Mouse (Mus musculus): ENCODE measurements around the gene Kif2c. TPM values are rescaled to one million over a fixed set of nuclear protein-coding genes. Genes with fewer than 3 reads are reported as not detected.

Kif2c gene
- polyA plus RNA-seq, 1 experiment: 0.16 TPM

DNA sequence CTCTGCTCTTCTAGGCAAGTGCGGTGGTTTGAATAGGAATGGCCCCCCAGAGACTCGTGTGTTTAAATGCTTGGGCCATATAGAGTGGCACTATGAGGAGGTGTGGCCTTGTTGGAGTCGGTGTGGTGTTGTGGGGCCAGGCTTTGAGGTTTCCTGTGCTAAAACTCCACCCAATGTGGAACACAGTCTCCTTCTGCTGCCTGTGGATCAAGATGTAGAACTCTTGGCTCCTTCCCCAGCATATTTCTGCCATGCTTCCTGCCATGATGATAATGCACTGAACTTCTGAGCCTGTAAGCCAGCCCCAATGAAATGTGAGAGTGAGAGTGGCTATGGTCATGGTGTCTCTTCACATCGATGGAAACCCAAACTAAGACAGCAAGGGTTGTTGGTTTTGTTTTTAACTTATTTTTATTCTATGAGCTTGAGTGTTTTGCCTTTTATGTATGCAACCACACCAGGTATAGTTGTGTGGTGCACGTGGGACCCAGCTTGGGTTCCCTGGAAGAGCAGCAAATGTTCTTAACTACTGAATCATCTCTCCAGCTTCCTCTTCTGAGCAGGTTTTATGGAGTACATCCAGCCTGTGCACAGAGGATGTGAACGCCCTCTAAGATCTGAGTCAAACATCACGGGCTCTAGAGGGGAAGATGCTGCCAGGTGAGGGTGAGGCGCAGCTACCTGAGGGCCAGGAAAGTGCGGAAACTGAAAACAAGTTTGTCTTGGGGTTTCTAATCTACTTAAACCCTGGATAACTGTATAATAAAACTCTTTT is 38.5 kb upstream of the Kif2c start:
- Histone ChIP-seq H3K27ac (ENCODE audit: insufficient read depth, low read length) (no peak overlapping the region), H3K4me3 (replicated peaks; ENCODE audit: insufficient read depth, low read depth, low read length) (no peak overlapping the region), H3K4me1 (ENCODE audit: control insufficient read depth, insufficient read depth, low read length) (no peaks in the 10 kb centered on the region), H3K27me3 (ENCODE audit: control insufficient read depth, insufficient read depth, low read length) (no peaks in the 10 kb centered on the region)
- no peak for TF ChIP-seq POLR2A (IDR thresholded peaks at IDR 0.05; ENCODE audit: borderline replicate concordance, insufficient read depth, low read length)
- TF ChIP-seq CTCF (IDR thresholded peaks at IDR 0.05; ENCODE audit: borderline replicate concordance, insufficient read depth, low read depth, low read length): no peak
- no peak for DNase-seq
- WGBS: 81% methylated on average over 9 of the region's 9 CpGs

DNA sequence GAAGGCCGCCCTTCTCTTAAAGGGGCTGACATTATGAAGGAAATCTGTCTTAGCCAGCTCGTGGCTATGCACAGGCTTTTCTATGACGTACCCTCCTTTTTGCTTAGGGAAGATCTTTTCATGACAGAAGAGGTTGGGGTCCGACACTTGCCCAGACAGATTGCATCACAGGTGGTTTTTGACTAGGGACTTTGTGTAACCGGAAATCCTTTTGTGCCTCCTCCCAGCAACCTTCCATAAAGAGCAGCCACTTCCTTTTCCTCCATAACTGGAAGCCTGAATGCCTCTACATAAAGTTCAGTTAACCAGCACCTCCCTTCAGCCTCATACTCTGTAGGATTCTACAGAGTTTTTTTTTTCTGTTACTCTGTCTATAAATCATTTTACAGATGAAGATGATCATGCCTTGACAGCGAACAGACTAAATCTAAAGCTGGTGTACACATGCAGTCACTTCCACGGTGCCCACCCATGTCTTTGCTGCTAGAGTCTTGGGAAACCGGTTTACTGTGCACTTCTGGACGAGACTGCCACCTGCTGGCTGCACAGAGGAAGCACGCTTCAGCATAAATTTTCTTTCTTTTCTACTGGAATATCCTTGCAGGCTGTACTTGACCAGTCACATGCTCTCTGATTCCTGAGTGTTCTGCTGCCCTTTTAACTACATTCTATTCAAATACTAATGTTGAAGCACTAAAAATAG is 36.2 kb upstream of the Kif2c start:
- peaks cover 5% of the 10 kb centered on the region; the same call in 1 of the 2 replicates for H3K4me1 ChIP-seq (ENCODE audit: control insufficient read depth, insufficient read depth, low read length)
- DNase-seq: peak; percentile 29 to 34
- H3K27ac ChIP-seq (ENCODE audit: insufficient read depth, low read length): no peak overlapping the region
- TF ChIP-seq POLR2A (IDR thresholded peaks at IDR 0.05; ENCODE audit: borderline replicate concordance, insufficient read depth, low read length) (no peak), CTCF (IDR thresholded peaks at IDR 0.05; ENCODE audit: borderline replicate concordance, insufficient read depth, low read depth, low read length) (peak; percentile 87)
- no peaks in the 10 kb centered on the region for H3K27me3 ChIP-seq (ENCODE audit: control insufficient read depth, insufficient read depth, low read length)
- H3K4me3 ChIP-seq (replicated peaks; ENCODE audit: insufficient read depth, low read depth, low read length): no peak overlapping the region
- WGBS: 36% methylated on average over 10 of the region's 10 CpGs

DNA sequence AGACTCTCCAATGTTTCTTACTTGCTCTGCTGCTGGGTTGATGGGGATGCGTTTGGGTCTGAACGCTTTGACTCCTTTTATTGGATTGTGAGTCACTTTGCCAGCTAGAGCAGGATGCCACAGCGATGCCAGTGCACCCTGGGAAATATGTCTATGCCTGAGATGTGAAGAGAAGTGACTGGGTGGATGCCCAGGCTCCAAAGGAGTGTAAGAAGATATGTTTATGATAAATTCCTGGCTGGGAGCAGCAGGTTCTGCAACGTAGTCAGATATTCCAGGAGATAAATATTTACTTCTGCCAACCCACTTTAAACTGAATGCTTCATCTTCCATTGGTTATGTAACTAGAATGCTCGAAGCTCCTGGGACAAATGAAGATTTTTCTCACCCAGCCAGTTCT is 34.6 kb upstream of the Kif2c start:
- Histone ChIP-seq H3K27me3 (ENCODE audit: control insufficient read depth, insufficient read depth, low read length) (no peaks in the 10 kb centered on the region), H3K27ac (ENCODE audit: insufficient read depth, low read length) (no peak overlapping the region), H3K4me3 (replicated peaks; ENCODE audit: insufficient read depth, low read depth, low read length) (no peak overlapping the region), H3K4me1 (ENCODE audit: control insufficient read depth, insufficient read depth, low read length) (peaks cover 11% of the 10 kb centered on the region)
- WGBS: 30% methylated on average over 5 of the region's 5 CpGs
- TF ChIP-seq CTCF (IDR thresholded peaks at IDR 0.05; ENCODE audit: borderline replicate concordance, insufficient read depth, low read depth, low read length) (no peak), POLR2A (IDR thresholded peaks at IDR 0.05; ENCODE audit: borderline replicate concordance, insufficient read depth, low read length) (no peak)
- DNase-seq: no peak

DNA sequence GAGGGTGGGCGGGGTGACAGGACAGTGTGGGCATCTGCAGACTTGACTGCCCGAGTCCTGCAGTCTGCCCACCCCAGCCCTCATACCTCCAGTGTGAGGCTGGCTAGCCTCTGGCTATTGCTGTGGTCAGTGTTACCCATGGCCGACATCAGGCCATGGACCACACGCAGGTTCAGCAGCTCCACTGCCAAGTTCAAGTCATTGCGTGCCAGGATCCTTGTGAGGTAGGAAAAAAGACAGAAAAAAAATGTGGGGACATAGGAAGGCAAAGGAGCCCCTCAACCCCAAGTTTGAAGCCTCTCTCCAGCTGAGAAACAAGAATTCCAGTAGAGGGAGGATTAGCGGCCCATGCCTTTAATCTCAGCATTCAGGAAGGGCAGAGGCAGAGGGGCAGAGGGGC is 31.8 kb upstream of the Kif2c start:
- 42% methylated on average over 6 of the region's 6 CpGs for WGBS

DNA sequence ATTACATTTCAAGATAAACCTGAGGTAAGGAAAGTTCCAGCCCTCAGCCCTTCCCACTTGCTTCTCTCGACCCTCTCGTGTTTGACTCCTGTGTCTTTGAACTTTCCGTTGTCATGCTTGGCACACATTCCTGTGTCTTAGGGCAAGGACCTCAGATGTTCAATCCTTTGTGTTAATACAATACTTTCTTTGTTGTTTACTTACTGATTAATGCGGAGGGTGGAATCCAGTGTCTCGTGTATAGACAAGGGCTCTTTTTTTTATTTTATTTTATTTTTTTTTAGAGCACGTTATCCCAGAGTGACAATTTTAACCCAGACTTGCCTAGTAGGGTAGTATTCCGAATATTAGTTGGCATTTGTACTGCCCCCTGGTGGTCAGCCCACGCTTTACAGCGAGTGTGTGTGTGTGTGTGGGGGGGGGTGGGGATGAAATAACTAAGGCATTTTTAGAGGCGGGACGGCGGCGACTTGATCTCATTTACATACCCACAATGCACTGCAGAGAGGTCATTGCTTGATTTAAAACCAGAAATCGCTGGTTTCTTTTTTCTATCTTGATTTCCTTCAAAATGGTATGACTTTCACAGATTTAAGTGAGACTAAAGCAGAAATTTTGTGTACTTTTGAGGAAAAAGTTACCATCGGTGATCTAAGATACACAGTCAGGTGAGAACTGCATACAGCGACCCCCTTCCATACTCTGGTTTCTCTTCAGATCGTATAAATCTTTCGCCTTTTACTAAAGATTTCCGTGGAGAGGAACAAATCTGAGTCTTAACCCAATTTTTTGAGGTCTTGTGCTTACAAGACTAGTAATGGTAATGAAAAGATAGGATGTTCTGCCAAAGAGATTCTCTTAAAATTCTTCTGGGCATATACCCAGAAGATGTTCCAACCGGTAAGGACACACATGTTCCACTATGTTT is 28.0 kb upstream of the Kif2c start:
- peak; percentile 64; the same call in 1 of the 2 replicates for TF ChIP-seq CTCF (IDR thresholded peaks at IDR 0.05; ENCODE audit: borderline replicate concordance, insufficient read depth, low read depth, low read length)
- TF ChIP-seq POLR2A (IDR thresholded peaks at IDR 0.05; ENCODE audit: borderline replicate concordance, insufficient read depth, low read length): no peak

More for the DNA sequence above, 31.8 kb upstream of the Kif2c start:
- H3K4me3 ChIP-seq (replicated peaks; ENCODE audit: insufficient read depth, low read depth, low read length): no peak overlapping the region
- no peak for DNase-seq
- peaks cover 11% of the 10 kb centered on the region for H3K4me1 ChIP-seq (ENCODE audit: control insufficient read depth, insufficient read depth, low read length)
- H3K27me3 ChIP-seq (ENCODE audit: control insufficient read depth, insufficient read depth, low read length): no peaks in the 10 kb centered on the region
- H3K27ac ChIP-seq (ENCODE audit: insufficient read depth, low read length): no peak overlapping the region
- no peak for TF ChIP-seq POLR2A (IDR thresholded peaks at IDR 0.05; ENCODE audit: borderline replicate concordance, insufficient read depth, low read length)
- no peak for TF ChIP-seq CTCF (IDR thresholded peaks at IDR 0.05; ENCODE audit: borderline replicate concordance, insufficient read depth, low read depth, low read length)

DNA sequence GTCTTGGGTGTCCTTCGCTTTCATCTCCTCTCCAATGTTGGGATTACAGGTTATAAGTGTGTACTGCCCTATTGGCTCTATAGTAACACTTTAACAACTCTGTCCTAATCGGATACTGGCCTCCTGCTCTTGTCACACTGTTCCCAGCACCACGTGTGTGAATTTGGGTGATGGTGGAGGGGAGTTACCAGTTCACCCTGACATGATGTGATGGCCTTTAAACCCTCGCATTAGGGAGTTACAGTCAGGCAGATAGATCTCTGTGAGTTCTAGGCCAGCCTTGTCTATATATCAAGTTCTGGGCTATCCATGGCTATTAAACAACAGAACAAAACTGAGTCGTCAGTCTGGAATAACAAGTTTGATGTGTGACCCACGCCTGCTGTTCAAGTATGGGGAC is 27.2 kb upstream of the Kif2c start:
- no peak overlapping the region for H3K4me3 ChIP-seq (replicated peaks; ENCODE audit: insufficient read depth, low read depth, low read length)
- DNase-seq: no peak
- 82% methylated on average over 6 of the region's 6 CpGs for WGBS
- TF ChIP-seq POLR2A (IDR thresholded peaks at IDR 0.05; ENCODE audit: borderline replicate concordance, insufficient read depth, low read length) (no peak), CTCF (IDR thresholded peaks at IDR 0.05; ENCODE audit: borderline replicate concordance, insufficient read depth, low read depth, low read length) (no peak)
- H3K27me3 ChIP-seq (ENCODE audit: control insufficient read depth, insufficient read depth, low read length): no peaks in the 10 kb centered on the region
- peaks cover 11% of the 10 kb centered on the region for H3K4me1 ChIP-seq (ENCODE audit: control insufficient read depth, insufficient read depth, low read length)
- H3K27ac ChIP-seq (ENCODE audit: insufficient read depth, low read length): no peak overlapping the region

More for the DNA sequence above, 28.0 kb upstream of the Kif2c start:
- DNase-seq: peak; percentile 54
- peaks cover 11% of the 10 kb centered on the region for H3K4me1 ChIP-seq (ENCODE audit: control insufficient read depth, insufficient read depth, low read length)
- H3K4me3 ChIP-seq (replicated peaks; ENCODE audit: insufficient read depth, low read depth, low read length): no peak overlapping the region
- H3K27ac ChIP-seq (ENCODE audit: insufficient read depth, low read length): no peak overlapping the region
- WGBS: 11% methylated on average over 20 of the region's 20 CpGs
- no peaks in the 10 kb centered on the region for H3K27me3 ChIP-seq (ENCODE audit: control insufficient read depth, insufficient read depth, low read length)

DNA sequence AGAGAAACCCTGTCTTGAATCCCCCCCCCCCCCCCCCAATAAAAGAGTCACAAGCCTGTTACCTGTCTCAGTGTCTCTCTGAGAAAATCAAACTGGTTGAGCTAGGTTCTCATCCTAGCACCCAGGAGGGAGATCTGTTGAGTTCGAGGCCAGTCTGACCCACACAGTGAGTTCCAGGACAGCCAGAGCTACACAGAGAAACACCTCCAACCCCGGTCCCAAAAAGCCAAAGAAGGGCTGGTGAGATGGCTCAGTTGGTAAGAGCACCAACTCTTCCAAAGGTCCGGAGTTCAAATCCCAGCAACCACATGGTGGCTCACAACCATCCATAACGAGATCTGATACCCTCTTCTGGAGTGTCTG is 20.5 kb upstream of the Kif2c start:
- WGBS: 76% methylated on average over 4 of the region's 4 CpGs
- H3K27ac ChIP-seq (ENCODE audit: insufficient read depth, low read length): no peak overlapping the region
- no peak for DNase-seq
- H3K4me3 ChIP-seq (replicated peaks; ENCODE audit: insufficient read depth, low read depth, low read length): no peak overlapping the region
- TF ChIP-seq POLR2A (IDR thresholded peaks at IDR 0.05; ENCODE audit: borderline replicate concordance, insufficient read depth, low read length): no peak
- no peaks in the 10 kb centered on the region for H3K4me1 ChIP-seq (ENCODE audit: control insufficient read depth, insufficient read depth, low read length)
- H3K27me3 ChIP-seq (ENCODE audit: control insufficient read depth, insufficient read depth, low read length): no peaks in the 10 kb centered on the region

Data from cerebellum, adult 2 months (tissue).